Comparison of ENCODE assay signal across 13 mouse cellular contexts in the genomic region with DNA sequence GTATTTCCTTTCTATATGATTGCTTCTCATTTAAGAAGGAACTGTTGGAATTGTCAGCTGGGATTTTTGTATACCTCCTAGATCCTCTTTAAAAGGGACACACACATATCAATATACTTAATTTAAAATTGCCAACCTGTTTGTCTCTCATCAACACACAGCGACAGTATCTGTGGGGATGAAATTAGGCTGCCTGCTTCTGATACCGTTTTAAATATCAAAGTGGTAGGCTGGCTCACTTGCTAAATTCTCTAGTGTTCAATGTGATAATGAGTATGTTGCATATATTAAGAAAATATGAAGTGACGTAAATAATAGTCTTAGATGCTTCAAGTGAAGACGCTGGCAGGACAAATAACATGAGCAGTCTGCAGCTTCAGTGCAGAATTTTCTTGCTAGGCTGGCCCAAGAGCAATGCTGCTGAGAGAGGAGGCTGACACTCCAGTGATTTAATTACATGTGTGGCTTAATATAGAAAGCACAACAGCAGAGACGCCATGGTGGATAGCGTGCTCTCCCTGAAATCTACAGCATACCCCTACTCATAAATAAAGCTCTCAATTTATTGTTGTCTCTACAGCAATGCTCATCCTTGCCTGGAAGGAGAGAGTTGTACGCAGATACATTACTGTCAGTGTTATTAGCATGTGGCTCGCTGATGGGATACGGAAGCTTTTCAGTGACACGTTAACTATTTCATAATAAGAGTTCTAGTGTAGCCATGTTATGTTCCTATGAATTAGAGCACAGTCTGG.
A peak's percentile ranks its signal among the peaks of the same experiment; 100 is the strongest.
DNase-seq lines count a peak whose midpoint lies in the region; ATAC-seq lines count a peak whose summit lies in the region.
"Had no signal": no experiment of that assay in that cellular context is flagged by ENCODE, and none has a peak within 500 bp of the region (broad histone marks: within the 10 kb centered on the region; RNA-seq: fewer than 3 reads in every experiment).

No protein-coding gene starts in this region.

- ATAC-seq in neural tube, embryonic 12.5 days (ENCODE audit: low FRiP score, low read depth): peak; percentile 65; the same call in 1 of the 2 replicates
- peak; percentile 78 for ATAC-seq in forebrain, embryonic 15.5 days (replicated peaks)
- ATAC-seq in hindbrain, embryonic 16.5 days: peak; percentile 75
- ATAC-seq in cerebellum, adult (ENCODE audit: insufficient number of reproducible peaks, low FRiP score, low TSS enrichment): no peak
- ATAC-seq: CD4-positive, CD25-positive, alpha-beta regulatory T cell, adult 4 months had no signal

- no peak overlapping the region for H3K27ac ChIP-seq in neural tube, embryonic 12.5 days
- peak overlapping the region; percentile 29; the same call in 1 of the 2 replicates for H3K27ac ChIP-seq in forebrain, embryonic 15.5 days (replicated peaks)
- H3K27ac ChIP-seq in hindbrain, embryonic 16.5 days (ENCODE audit: low read depth, low read length): peak overlapping the region; percentile 48; the same call in 1 of the 2 replicates
- H3K27ac ChIP-seq: embryonic facial prominence, embryonic 15.5 days; heart, embryonic 13.5 days had no signal

- no peak overlapping the region for H3K9ac ChIP-seq in neural tube, embryonic 12.5 days
- 0 out of 2 replicates have a peak overlapping the region, but pooled peaks have one; percentile 1 for H3K9ac ChIP-seq in forebrain, embryonic 15.5 days (replicated peaks)
- H3K9ac ChIP-seq in hindbrain, embryonic 16.5 days (ENCODE audit: low read depth, low read length): peak overlapping the region; percentile 38; the same call in 1 of the 2 replicates
- H3K9ac ChIP-seq: embryonic facial prominence, embryonic 15.5 days; heart, embryonic 13.5 days had no signal

- DNase-seq in neural tube, embryonic 10.5 days (ENCODE audit: extremely low spot score, low spot score): no peak
- peak; percentile 1 for DNase-seq in skeletal muscle tissue, adult 2 months (ENCODE audit: low read depth, low spot score)
- no peak for DNase-seq in kidney, adult 11 months
- DNase-seq: cerebellum, adult 11-12 months; liver had no signal

- no peaks in the 10 kb centered on the region for H3K36me3 ChIP-seq in neural tube, embryonic 12.5 days
- H3K36me3 ChIP-seq in forebrain, embryonic 15.5 days: no peaks in the 10 kb centered on the region
- no peaks in the 10 kb centered on the region for H3K36me3 ChIP-seq in hindbrain, embryonic 16.5 days (ENCODE audit: control insufficient read depth, insufficient read depth, low read length)
- H3K36me3 ChIP-seq: embryonic facial prominence, embryonic 15.5 days; heart, embryonic 13.5 days had no signal

- no peaks in the 10 kb centered on the region for H3K27me3 ChIP-seq in neural tube, embryonic 12.5 days (replicated peaks)
- no peaks in the 10 kb centered on the region for H3K27me3 ChIP-seq in forebrain, embryonic 15.5 days
- H3K27me3 ChIP-seq in hindbrain, embryonic 16.5 days (replicated peaks; ENCODE audit: control insufficient read depth, insufficient read depth, low read length): no peaks in the 10 kb centered on the region
- H3K27me3 ChIP-seq: embryonic facial prominence, embryonic 15.5 days; heart, embryonic 13.5 days; megakaryocyte, embryonic 14.5 days had no signal

- no peak overlapping the region for H3K4me3 ChIP-seq in neural tube, embryonic 12.5 days
- H3K4me3 ChIP-seq in forebrain, embryonic 15.5 days: 0 out of 2 replicates have a peak overlapping the region, but pooled peaks have one; percentile 13
- H3K4me3 ChIP-seq in hindbrain, embryonic 16.5 days (ENCODE audit: low read length): peak overlapping the region; percentile 20
- H3K4me3 ChIP-seq: embryonic facial prominence, embryonic 15.5 days; heart, embryonic 13.5 days; megakaryocyte, embryonic 14.5 days had no signal

- H3K4me2 ChIP-seq in neural tube, embryonic 12.5 days (replicated peaks): no peak overlapping the region
- H3K4me2 ChIP-seq in forebrain, embryonic 15.5 days (replicated peaks): peak overlapping the region; percentile 13
- H3K4me2 ChIP-seq in hindbrain, embryonic 16.5 days (ENCODE audit: low read length): peak overlapping the region; percentile 46
- H3K4me2 ChIP-seq: embryonic facial prominence, embryonic 15.5 days; heart, embryonic 13.5 days had no signal

- no peaks in the 10 kb centered on the region for H3K9me3 ChIP-seq in neural tube, embryonic 12.5 days
- no peaks in the 10 kb centered on the region for H3K9me3 ChIP-seq in forebrain, embryonic 15.5 days
- no peaks in the 10 kb centered on the region for H3K9me3 ChIP-seq in hindbrain, embryonic 16.5 days (ENCODE audit: control insufficient read depth, low read length)
- H3K9me3 ChIP-seq: embryonic facial prominence, embryonic 15.5 days; heart, embryonic 13.5 days had no signal

- H3K4me1 ChIP-seq in neural tube, embryonic 12.5 days: no peaks in the 10 kb centered on the region; the same call in 1 of the 2 replicates
- H3K4me1 ChIP-seq in forebrain, embryonic 15.5 days: peaks cover 13% of the 10 kb centered on the region
- no peaks in the 10 kb centered on the region for H3K4me1 ChIP-seq in hindbrain, embryonic 16.5 days (ENCODE audit: control insufficient read depth, insufficient read depth, low read depth, low read length)
- H3K4me1 ChIP-seq: embryonic facial prominence, embryonic 15.5 days; heart, embryonic 13.5 days; megakaryocyte, embryonic 14.5 days had no signal

- WGBS in neural tube, embryonic 12.5 days: 71% methylated on average over 10 of the region's 10 CpGs
- WGBS in forebrain, embryonic 15.5 days: 50% methylated on average over 10 of the region's 10 CpGs
- WGBS in hindbrain, embryonic 16.5 days: 50% methylated on average over 10 of the region's 10 CpGs
